Mouse (Mus musculus) hindbrain, embryonic 15.5 days (tissue): ENCODE measurements at regions not wholly inside any gene's neighbourhood (a gene's known extent, or its start where the extent isn't known, plus 50 kb on each side); places are given as distances from the start of the nearest gene placed in this dataset.

ENCODE experiments used
- ATAC-seq: fragments of 200-750 bp; cut with Nextera tagmentation; 2 replicates; pipeline ENCODE4 v1.8.0; 2017; ENCODE audit warnings: low read depth, moderate number of reproducible peaks, moderate TSS enrichment; ENCODE audit not compliant: low FRiP score
- H3K27ac ChIP-seq: fragments of 300-500 bp; sonication (generic); replicated peaks from 2 replicates; pipeline ENCODE4 v1.5.1; 2015; ENCODE audit warnings: mild to moderate bottlenecking, inconsistent platforms
- H3K27me3 ChIP-seq: fragments of 300-500 bp; sonication (generic); 2 replicates; pipeline ENCODE4 v1.6.1; 2015; ENCODE audit warnings: control low read depth, inconsistent platforms
- H3K36me3 ChIP-seq: fragments of 300-500 bp; sonication (generic); 2 replicates; pipeline ENCODE4 v1.6.1; 2015; ENCODE audit warnings: control low read depth, inconsistent platforms
- H3K4me1 ChIP-seq: fragments of 300-500 bp; sonication (generic); replicated peaks from 2 replicates; pipeline ENCODE4 v1.6.1; 2015; ENCODE audit warnings: control low read depth, inconsistent platforms
- H3K4me2 ChIP-seq: fragments of 300-500 bp; sonication (generic); 2 replicates; pipeline ENCODE4 v1.6.1; 2015; ENCODE audit warnings: moderate library complexity, mild to moderate bottlenecking, inconsistent platforms
- H3K4me3 ChIP-seq: fragments of 300-500 bp; sonication (generic); 2 replicates; pipeline ENCODE4 v1.5.1; 2015; ENCODE audit warnings: mild to moderate bottlenecking, inconsistent platforms
- H3K9ac ChIP-seq: fragments of 300-500 bp; sonication (generic); 2 replicates; pipeline ENCODE4 v1.6.1; 2015; ENCODE audit warnings: inconsistent platforms
- H3K9me3 ChIP-seq: fragments of 300-500 bp; sonication (generic); 2 replicates; pipeline ENCODE4 v1.6.1; 2016; ENCODE audit warnings: control low read depth, inconsistent platforms

DNA sequence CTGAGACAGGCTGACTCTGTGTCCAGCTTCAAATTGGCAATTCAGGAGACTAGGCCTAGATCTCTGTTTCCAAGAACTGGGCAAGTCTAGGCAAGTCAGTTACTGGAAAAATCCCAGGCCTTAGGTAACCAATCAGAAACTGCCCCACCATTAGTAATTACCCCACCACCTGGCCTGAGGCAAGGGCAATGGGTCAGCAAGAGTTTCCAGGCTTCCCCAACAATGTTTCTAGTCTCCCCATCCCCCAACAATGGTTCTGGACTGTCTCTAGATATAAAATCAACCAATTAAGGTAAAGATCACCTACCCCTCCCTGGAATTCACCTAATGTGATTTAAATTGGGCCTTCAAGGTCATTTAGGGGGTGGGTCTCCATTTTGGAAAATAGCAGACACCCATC is 734.0 kb downstream of the Rps29 start:
- Histone ChIP-seq H3K4me2 (no peak overlapping the region), H3K27ac (no peak overlapping the region), H3K4me3 (no peak overlapping the region), H3K36me3 (no peaks in the 10 kb centered on the region), H3K4me1 (no peaks in the 10 kb centered on the region), H3K27me3 (no peaks in the 10 kb centered on the region), H3K9me3 (no peaks in the 10 kb centered on the region), H3K9ac (no peak overlapping the region)
- no peak for ATAC-seq
